Mouse (Mus musculus) heart, embryonic 11.5 days (tissue): ENCODE data around the gene Olfr168. TPM values are rescaled to one million over a fixed set of nuclear protein-coding genes. Genes with fewer than 3 reads are reported as not detected.
"Not testable (repeated sequence)": the region's sequence is repeated elsewhere in the genome, so short reads cannot be mapped to it uniquely, and the experiment has no call there.

Source experiments
- ATAC-seq: fragments of 200-750 bp; cut with Nextera tagmentation; replicated peaks from 2 replicates; pipeline ENCODE4 v1.8.0; 2017; ENCODE audit warnings: moderate library complexity; ENCODE audit not compliant: insufficient number of reproducible peaks, low FRiP score, low TSS enrichment
- H3K27ac ChIP-seq: fragments of 300-500 bp; sonication (generic); 2 replicates; pipeline ENCODE4 v1.5.1; 2014; ENCODE audit warnings: mild to moderate bottlenecking, low read depth, low read length
- H3K27me3 ChIP-seq: fragments of 300-500 bp; sonication (generic); 2 replicates; pipeline ENCODE4 v1.6.1; 2014; ENCODE audit warnings: mild to moderate bottlenecking, low read length, mixed read lengths; ENCODE audit not compliant: control insufficient read depth, insufficient read depth
- H3K36me3 ChIP-seq: fragments of 300-500 bp; sonication (generic); 2 replicates; pipeline ENCODE4 v1.6.1; 2014; ENCODE audit warnings: mild to moderate bottlenecking, low read length, moderate library complexity, mixed read lengths; ENCODE audit not compliant: control insufficient read depth, insufficient read depth
- H3K4me1 ChIP-seq: fragments of 300-500 bp; sonication (generic); 2 replicates; pipeline ENCODE4 v1.6.1; 2014; ENCODE audit warnings: low read length; ENCODE audit not compliant: control insufficient read depth, insufficient read depth
- H3K4me2 ChIP-seq: fragments of 300-500 bp; sonication (generic); 2 replicates; pipeline ENCODE4 v1.6.1; 2014; ENCODE audit warnings: mild to moderate bottlenecking, moderate library complexity
- H3K4me3 ChIP-seq: fragments of 300-500 bp; sonication (generic); 2 replicates; pipeline ENCODE4 v1.5.1; 2014; ENCODE audit warnings: low read depth, low read length
- H3K9ac ChIP-seq: fragments of 300-500 bp; sonication (generic); 2 replicates; pipeline ENCODE4 v1.6.1; 2014; ENCODE audit warnings: mild to moderate bottlenecking, low read depth, low read length, moderate library complexity
- H3K9me3 ChIP-seq: fragments of 300-500 bp; sonication (generic); replicated peaks from 2 replicates; pipeline ENCODE4 v1.6.1; 2016; ENCODE audit warnings: low read length; ENCODE audit not compliant: control insufficient read depth
- WGBS: fragments of 180-500 bp; shearing (Covaris S2); extraction: QIAGEN DNeasy Blood & Tissue Kit; methylation state at CpG from one replicate; pipeline ENCODE4 v1.1.7; 2014; ENCODE audit not compliant: insufficient replicate concordance; 5-methylcytosine and 5-hydroxymethylcytosine counted together
- polyA plus RNA-seq: library from polyadenylated mRNA; unstranded; fragments of >200 nt; fragmentation: Nextera tagmentation; extraction: Ambion mirVana; gene quantifications from 2 replicates; pipeline ENCODE4 v1.2.1, GENCODE M21; 2014

Olfr168 gene
- not detected in 2 replicates for polyA plus RNA-seq

DNA sequence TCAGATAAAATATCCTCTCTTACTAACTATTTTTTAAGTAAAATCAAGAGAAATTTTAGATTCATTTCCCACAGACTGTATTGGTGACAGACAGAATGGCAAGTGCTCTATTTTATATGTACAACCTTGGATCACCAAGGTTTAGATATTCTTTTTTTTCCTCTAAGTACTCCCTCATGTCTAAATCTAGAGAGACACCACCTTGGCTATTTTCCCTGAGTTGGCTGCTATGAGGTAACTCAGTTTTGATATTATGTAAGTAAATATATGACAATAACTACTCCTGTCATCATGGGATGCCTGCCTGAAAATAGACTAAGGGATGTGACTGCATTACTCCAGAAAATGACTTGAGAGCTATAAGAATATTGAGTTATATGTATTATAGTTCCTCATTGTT is at the start of gene Olfr168:
Olfr168 (minus strand) TSS at position 101 of the 400 bp plus-strand sequence.
- Histone ChIP-seq H3K4me3 (no peak within 1 kb of the TSS), H3K4me2 (no peak within 1 kb of the TSS), H3K27ac (no peak within 1 kb of the TSS), H3K9me3 (no peaks in the 10 kb centered on the region), H3K36me3 (no peaks in the 10 kb centered on the region), H3K9ac (no peak within 1 kb of the TSS), H3K4me1 (no peaks in the 10 kb centered on the region), H3K27me3 (no peaks in the 10 kb centered on the region)
- no peak for ATAC-seq

DNA sequence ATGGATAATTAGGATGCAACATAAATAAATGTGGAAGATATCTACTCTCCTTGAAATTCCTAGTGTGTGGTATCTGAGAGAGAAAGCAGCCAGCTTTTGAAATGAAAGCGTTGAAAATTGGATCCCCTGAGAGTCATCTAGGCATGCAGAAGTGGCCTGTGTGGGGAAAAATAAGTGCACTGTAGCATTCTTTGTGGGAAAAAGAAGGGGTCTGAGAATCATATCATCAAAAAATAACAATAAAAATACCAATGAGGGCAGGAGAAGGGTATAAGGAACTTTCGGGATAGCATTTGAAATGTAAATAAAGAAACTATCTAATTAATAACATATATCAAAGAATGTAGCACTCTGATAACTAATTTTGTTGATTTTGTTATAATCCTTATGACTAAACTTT is 36.4 kb upstream of the Olfr168 start, which contains the start of gene Olfr169:
Olfr169 (minus strand) TSS at position 101 of the 400 bp plus-strand sequence.
- H3K4me1 ChIP-seq, H3K27ac ChIP-seq, H3K9ac ChIP-seq, H3K27me3 ChIP-seq, H3K36me3 ChIP-seq, ATAC-seq, H3K4me2 ChIP-seq, H3K9me3 ChIP-seq, H3K4me3 ChIP-seq: not testable (repeated sequence)
- 85% methylated on average over 2 of the region's 2 CpGs for WGBS

DNA sequence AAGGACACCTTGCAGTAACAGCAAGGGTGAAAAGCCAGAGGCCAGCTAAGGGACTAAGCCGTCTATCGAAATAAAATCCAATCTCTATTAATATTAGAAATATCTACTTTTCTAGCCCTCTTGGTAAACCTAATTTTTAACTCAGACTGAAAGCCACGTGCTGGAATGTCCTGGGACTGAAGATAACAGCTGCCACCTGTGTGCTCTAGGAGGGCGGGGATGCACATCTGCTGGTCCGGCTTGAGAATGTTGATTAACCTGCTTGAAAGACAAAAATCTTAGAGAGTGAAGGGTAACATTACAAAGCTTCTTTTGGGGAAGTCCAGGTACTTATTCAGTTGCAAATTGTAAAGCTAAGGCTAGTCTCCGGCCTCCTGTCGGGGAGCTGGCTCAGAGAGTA is 18.1 kb upstream of the Olfr168 start:
- H3K4me1 ChIP-seq, H3K27me3 ChIP-seq, H3K4me2 ChIP-seq, ATAC-seq, H3K9me3 ChIP-seq, H3K27ac ChIP-seq, H3K36me3 ChIP-seq, H3K4me3 ChIP-seq, H3K9ac ChIP-seq: not testable (repeated sequence)
- WGBS, result 81% methylated on average over 7 of the region's 7 CpGs

DNA sequence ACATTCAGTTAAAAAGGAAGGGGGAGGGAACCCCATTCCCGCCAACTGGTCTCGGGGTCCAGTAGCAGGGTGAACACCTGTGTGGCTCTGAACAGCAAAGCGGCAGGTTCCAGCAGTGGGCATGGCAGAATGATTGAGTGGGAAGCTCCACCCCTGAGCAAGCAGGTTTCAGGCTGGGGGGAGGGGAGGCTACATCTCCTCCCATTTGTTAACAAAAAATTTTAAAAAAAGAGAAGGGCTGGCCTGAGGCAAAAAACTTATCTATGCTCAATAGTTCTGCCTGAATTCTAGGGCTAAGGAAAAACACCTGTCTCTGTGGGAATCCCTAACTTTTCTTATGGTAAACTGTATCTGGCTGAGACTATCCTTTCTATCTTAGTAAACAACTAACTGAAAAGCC is 16.9 kb upstream of the Olfr168 start:
- H3K36me3 ChIP-seq, H3K9ac ChIP-seq, H3K4me2 ChIP-seq, ATAC-seq, H3K4me1 ChIP-seq, H3K27me3 ChIP-seq, H3K27ac ChIP-seq, H3K9me3 ChIP-seq, H3K4me3 ChIP-seq: not testable (repeated sequence)
- 84% methylated on average over 3 of the region's 3 CpGs for WGBS

DNA sequence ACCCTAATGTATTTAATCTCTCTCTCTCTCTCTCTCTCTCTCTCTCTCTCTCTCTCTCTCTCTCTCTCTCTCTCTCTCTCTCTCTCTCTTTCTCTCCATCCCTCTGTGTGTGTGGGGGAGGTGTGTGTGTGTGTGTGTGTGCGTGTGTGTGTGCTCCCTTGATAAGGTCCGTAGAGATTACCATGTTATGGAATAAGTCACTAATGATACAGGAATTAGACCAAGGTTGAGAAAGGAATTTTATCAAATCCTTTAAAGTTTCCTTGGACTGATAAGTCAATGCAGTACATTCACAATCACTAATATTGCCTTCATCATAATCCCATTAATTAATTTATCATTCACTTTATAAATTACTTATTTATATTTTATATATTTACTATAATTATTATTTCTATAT is 13.2 kb downstream of the Olfr168 start, which contains the start of gene Olfr167:
Olfr167 (minus strand) TSS at position 101 of the 400 bp plus-strand sequence.
- Histone ChIP-seq H3K9ac (no peak within 1 kb of the TSS), H3K36me3 (no peaks in the 10 kb centered on the region), H3K4me1 (no peaks in the 10 kb centered on the region), H3K9me3 (no peaks in the 10 kb centered on the region), H3K4me2 (no peak within 1 kb of the TSS), H3K27ac (no peak within 1 kb of the TSS), H3K4me3 (no peak within 1 kb of the TSS), H3K27me3 (no peaks in the 10 kb centered on the region)
- 72% methylated on average over 2 of the region's 2 CpGs for WGBS
- ATAC-seq, result no peak

DNA sequence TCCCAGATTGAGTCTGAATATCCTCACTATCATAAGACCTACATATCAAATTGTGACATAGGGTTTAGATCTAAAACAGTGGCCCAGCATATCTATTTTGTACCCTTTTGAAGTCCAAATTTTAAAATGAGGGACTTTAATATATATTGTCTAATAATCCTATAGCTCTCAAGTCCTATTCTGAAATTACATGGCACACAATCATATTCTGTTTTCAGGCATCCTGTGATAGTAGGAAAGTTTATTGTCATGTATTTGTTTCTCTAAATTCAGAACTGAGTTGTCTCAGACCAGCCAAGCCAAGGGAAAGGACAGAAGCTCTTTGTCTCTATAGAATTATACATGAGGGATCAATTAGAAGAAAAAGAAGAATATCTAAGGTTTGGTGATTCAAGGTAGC is 52.0 kb downstream of the Olfr168 start, which contains the start of gene Olfr166:
Olfr166 (plus strand) TSS at position 301 of the 400 bp plus-strand sequence.
- Histone ChIP-seq H3K4me1 (no peaks in the 10 kb centered on the region), H3K27me3 (no peaks in the 10 kb centered on the region), H3K9me3 (no peaks in the 10 kb centered on the region), H3K4me3 (no peak within 1 kb of the TSS), H3K4me2 (no peak within 1 kb of the TSS), H3K27ac (no peak within 1 kb of the TSS), H3K9ac (no peak within 1 kb of the TSS), H3K36me3 (no peaks in the 10 kb centered on the region)
- ATAC-seq, result no peak

Other genes starting within 250 kb of the Olfr168 start
- not detected in 2 replicates for gene Olfr164, start 221.5 kb downstream of the Olfr168 start, polyA plus RNA-seq
- gene Olfr165, start 112.4 kb downstream of the Olfr168 start, polyA plus RNA-seq, result not detected in 2 replicates
- gene Olfr166, start 51.9 kb downstream of the Olfr168 start, polyA plus RNA-seq, result not detected in 2 replicates
- gene Olfr167, start 13.3 kb downstream of the Olfr168 start, polyA plus RNA-seq, result not detected in 2 replicates
- gene Olfr169, start 36.3 kb upstream of the Olfr168 start, polyA plus RNA-seq, result not detected in 2 replicates
- not detected in 2 replicates for gene Olfr170, start 76.3 kb upstream of the Olfr168 start, polyA plus RNA-seq
- gene Olfr171, start 94.4 kb upstream of the Olfr168 start, polyA plus RNA-seq, result not detected in 2 replicates
- gene Lamp3, start 170.8 kb upstream of the Olfr168 start, polyA plus RNA-seq, result 0.06 and 0.09 TPM in 2 replicates
- gene B3gnt5, start 224.7 kb upstream of the Olfr168 start, polyA plus RNA-seq, result 22.4 and 28.7 TPM in 2 replicates